Mouse (Mus musculus): Measurements from ENCODE around the gene Tada3. TPM values are rescaled to one million over a fixed set of nuclear protein-coding genes. Genes with fewer than 3 reads are reported as not detected.
"Not testable (repeated sequence)": the region's sequence is repeated elsewhere in the genome, so short reads cannot be mapped to it uniquely, and the experiment has no call there.

The Tada3 gene
- total RNA-seq, 2 experiments from 2014 or later = 50.1 to 53.2 TPM

DNA sequence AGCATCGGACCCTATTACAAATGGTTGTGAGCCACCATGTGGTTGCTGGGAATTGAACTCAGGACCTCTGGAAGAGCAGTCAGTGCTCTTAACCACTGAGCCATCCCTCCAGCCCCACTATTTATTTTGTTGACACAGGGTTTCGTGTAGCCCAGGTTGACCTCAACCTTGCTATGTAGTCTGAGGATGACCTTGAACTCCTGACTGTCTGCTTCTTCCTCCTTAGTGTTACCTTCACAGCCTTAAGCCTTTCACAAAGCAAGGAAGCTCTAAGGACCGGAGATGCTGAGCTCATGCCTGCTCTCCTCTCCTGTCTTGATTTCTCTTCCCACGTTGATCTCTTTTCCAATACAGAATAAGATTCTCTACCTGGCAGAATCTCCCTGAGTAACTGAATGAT lies 30.8 kb downstream of the Tada3 start:
- DNase-seq (ENCODE audit: extremely low spot score in 1 of 2, low spot score in 1 of 2) = no peak

DNA sequence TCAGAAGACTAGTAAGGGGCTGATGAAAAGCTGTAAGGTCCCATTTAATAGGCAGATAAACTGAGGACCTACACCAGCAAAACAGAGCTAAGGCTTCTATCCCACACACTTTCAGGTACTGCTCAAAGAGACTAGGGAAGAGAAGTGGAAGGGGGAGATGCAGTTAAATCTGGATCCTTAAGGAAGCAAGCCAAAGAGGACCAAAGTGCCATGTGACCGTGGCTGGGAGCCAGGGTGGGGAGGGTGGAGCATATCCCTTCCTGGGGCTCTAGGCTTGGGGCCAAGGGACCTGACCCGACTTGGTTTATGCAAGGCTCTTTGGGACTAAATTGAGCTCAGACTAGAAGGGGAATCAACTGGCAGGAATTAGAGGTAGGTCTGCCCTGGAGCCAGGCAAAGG lies 33.4 kb downstream of the Tada3 start:
- no peak for DNase-seq (ENCODE audit: extremely low spot score in 1 of 2, low spot score in 1 of 2)

DNA sequence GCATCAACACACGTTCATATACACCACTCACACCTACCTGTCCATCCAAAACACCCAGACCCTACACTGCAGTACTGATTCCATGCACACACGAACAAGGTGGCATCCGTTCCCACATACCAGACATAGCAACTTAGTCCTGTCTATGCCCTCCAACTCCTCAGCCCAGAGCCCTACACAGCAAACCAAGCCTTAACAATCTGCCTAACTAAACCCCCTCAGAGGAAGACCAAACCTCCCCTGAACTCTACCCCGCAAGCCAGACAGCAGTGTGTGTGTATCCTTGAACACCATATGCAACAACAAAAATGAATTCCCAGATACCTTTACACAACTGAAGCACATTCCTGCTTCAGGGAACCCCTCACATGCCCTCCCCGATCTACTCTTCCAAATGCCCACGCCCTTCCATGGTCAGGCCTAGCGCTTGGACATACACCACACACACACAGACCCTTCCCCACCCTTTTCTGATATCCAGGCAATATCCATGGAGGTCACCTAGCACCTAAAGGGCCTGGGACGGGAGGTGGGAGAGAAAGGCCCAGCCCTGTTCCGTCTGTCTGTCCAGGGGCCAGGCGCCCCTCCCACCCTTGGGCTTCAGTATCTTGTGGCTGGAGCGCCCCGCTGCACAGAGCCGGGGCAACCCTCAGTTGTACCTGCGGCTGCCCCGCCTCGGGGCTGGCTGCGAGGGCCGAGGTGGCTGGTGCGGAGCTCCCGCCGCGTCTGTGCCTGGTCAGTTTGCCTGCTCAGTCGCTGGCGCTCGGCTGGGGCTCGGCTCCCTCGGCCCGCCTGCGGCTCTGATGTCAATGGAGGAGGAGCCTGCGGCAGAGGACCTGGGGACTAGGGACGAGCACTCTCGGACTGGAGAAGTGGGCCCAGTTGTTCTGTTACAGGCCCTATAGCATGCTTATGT lies 34.2 kb downstream of the Tada3 start, which contains the start of gene Camk1:
Camk1 (minus strand) TSS at position 808 of the 916 bp plus-strand sequence.
- DNase-seq (ENCODE audit: extremely low spot score in 1 of 2, low spot score in 1 of 2) = peak; percentile 52 to 65

DNA sequence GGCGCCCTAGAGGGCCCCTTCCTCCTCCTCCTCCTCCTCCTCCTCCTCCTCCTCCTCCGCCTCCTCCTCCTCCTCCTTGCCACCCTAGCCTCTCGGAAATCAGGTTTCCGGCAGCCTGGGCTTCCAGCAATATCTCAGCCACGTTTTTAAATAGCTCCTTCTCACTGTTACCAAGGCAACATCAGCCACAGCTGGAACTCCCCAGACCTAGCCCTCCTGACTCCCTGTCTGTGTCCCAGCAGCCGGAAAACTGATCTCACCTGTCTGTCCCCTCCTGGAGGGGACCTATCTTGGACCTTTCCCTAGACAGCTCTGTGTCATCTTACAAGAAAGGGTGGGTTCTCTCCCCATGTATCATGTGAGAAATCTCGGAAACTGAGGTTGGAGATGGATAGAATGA lies 35.4 kb downstream of the Tada3 start:
- DNase-seq (ENCODE audit: extremely low spot score in 1 of 2, low spot score in 1 of 2) = no peak

DNA sequence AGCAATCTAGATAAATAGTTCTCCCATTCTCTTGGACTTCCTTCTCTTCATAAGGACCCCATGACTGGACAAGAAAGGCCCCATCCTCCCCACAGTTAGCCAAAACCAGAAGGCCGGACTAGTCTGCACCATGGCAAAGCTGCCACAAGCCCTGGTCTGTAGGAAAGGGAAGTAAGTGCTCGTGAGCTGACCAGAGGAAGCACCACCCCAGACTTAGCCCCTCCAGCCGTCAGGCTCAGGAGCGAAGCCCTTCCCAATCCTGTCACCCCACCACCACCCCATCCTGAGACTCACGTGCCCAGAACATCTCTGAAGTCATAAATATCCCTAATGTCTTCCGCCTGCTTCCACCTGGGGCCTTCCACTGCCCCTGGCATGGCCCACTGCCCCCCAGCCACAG lies 36.1 kb downstream of the Tada3 start:
- DNase-seq (ENCODE audit: extremely low spot score in 1 of 2, low spot score in 1 of 2) = no peak

DNA sequence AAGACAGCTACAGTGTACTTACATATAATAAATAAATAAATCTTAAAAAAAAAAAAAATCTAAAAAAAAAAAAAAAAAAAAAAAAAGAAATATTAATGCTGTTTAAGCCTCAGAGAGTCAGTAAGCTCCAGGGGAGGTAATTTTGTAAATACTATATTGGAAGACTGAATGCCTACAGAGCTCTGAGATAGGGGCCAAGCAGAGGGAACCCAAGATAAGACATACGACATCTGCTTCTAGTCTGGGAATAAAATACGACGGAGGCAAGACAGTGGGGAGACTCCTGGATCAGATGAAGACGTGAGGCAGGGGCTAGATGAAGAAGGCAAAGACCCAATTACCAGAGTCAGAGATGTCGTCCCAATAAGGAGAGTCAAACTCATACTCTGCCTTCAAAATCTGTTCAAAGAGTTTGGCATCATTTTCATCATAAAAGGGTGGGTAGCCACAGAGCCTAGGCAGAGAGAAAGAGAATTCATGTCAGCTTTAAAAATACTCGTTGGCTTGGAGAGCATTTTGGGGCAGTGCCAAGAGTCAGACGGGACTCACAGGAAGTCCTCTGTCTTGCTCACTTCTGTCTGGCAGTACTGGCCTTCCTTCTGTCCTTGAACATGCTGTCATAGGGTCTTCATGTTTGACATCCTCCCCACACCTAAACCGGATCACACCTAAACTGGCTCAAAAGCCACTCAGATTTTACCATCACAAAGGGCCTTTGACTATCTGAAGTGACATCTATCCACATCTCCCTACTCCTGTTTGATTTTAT lies 40.6 kb downstream of the Tada3 start:
- DNase-seq (ENCODE audit: extremely low spot score in 1 of 2, low spot score in 1 of 2) = no peak

DNA sequence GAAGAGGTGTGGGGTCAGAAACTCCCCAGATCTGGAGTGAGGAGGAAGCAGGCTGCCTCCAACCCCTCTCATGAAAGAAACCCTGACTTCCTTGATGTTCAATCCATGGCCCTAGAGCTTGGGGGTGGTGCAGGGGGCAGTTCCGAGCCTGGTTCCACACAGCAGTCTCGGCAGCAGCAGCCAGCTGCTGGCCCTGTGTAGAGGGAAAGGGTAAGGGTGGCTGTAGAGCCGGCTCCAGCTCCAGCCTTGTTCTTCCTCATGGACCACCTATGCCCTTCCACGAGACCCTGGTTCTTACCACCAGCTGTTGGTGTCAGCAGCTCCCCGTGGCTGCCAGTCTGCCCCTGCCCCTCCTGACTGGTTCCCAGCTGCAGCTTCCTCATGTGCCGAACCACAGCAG lies 43.5 kb downstream of the Tada3 start:
- no peak for DNase-seq (ENCODE audit: extremely low spot score in 1 of 2, low spot score in 1 of 2)

DNA sequence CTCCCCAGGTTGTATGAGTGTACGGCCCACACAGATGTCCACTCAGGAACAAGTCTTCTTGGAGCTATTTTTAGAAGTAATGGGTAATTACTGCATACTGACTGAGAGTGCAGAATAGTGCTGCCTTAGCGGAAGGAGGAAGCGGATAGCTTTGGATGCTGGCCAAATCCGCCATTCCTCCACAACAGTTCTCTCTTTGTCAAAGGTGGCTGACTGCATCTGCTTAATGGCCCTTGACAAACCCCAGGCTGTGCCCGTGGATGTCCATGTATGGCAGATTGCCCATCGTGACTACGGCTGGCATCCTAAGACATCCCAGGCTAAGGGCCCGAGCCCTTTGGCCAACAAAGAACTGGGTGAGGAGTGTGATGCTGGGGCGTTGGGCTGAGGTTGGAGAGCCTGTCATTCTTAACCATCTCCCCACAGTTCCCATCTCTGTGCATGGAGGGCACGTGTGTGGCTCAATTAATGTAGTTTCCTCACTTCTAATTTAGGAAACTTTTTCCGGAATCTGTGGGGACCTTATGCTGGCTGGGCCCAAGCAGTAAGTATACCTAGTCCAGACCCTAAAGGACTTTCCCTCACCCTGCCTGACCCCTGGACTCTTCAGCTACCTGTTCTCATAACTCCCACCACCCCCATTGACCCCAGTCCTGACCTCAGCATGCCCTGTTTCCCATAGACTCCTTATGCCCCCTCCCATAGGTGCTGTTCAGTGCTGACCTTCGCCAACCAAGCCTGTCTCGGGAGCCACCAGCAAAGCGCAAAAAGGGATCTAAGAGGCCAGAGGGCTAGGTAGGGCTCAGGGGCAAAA lies 44.3 kb downstream of the Tada3 start:
- peak in 1 of 2 experiments; percentile 53 for DNase-seq (ENCODE audit: extremely low spot score in 1 of 2, low spot score in 1 of 2)

DNA sequence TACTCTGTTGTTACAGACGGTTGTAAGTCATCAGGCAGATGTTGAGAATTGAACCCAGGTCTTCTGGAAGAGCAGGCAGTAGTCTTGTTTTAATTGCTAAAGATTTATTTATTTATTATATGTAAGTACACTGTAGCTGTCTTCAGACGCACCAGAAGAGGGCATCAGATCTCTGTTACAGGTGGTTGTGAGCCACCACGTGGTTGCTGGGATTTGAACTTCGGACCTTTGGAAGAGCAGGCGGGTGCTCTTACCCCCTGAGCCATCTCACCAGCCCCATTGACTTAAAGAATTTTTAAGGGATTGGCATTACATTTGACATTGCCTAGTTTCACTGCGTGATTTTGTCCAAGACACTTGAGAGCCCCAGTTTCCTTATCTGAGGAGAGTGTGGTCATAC lies 44.9 kb downstream of the Tada3 start:
- not testable (repeated sequence) for DNase-seq (ENCODE audit: extremely low spot score in 1 of 2, low spot score in 1 of 2)

DNA sequence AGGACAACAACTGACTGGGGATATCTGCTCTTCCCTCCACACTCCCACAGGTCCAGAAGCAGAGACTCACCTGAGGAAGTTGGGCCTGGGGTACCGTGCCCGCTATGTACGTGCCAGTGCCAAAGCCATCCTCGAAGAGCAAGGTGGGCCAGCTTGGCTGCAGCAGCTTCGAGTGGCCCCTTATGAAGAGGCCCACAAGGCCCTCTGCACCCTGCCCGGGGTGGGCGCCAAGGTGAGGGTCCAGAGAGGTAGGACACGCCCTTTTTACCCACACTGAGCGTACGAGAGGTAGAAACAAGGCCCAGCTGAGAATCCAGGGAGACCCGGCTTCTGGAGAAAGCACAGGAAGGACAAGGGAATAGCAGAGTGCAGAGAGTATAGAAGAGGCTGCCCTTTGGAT lies 46.0 kb downstream of the Tada3 start:
- DNase-seq (ENCODE audit: extremely low spot score in 1 of 2, low spot score in 1 of 2) = no peak

DNA sequence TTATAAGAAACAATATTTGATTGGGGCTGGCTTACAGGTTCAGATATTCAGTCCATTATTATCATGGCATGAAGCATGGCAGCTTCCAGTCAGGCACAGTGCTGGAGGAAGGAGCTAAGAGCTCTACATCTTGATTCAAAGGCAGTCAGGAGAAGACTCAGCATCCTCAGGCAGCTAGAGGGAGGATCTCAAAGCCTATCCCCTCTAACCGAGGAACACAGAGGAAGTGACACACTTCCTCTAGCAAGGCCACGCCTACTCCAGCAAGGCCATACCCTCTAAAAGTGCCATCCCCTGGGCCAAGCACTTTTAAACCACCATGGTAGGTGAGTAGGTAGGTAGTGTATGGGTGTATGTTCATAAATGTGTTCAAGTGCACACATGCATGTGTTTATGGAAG lies 47.1 kb downstream of the Tada3 start:
- DNase-seq (ENCODE audit: extremely low spot score in 1 of 2, low spot score in 1 of 2) = no peak

DNA sequence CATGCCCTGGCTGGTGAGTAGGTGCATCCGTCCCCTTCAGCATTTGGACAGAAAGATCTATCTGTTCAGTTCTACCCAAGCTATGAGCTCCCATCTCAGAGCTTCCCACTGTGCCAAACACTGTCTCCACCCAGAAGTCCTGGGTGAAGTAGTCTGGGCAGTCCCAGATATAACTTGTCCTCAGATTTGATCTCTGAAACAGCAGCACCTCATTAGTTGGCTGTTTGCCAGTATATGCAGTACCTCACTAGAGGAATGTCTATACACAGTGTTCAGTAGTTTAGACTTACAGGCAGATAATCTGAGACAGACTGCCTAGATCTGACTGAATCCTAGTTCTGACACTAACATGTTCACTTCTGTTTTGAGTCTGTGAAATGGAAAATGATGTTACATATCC lies 48.3 kb downstream of the Tada3 start:
- no peak for DNase-seq (ENCODE audit: extremely low spot score in 1 of 2, low spot score in 1 of 2)

DNA sequence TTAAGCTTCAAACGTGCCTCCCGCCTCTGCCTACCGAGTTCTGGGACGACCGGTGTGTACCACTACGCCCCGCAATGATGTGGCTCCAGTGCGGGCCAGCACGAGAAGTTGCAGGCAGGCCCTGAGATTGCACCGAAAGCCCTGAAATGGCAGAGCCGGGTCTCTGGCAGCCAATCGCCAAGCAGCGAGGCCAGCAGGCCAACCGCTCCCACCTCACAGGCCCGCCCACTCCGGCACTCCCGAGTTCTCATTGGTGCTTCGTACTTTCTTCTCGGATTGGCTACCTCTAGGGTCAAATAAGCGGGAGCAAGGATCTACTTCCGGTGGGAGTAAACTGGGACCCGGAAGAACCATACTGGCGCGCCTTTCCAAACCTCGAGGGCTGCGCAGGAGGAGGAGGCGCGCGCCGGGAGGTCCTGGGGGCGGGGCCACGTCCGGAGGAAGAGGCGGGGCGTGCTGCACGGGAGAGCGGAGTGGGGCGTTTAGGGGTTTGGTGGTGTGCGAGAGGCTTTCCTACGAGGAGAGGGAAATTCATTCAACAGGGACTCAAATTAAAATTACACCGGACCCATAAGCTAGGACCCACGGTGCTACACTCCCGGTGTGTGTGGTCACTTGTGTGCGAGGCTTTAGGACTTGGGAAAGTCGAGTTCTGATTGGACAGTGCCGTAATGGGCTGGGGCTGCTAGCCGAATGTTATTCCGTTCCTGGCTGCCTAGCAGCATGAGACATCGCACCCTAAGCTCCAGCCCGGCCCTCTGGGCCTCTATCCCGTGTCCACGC lies 51.0 kb downstream of the Tada3 start, which contains the start of gene Ogg1:
Ogg1 (plus strand) TSS at position 440 of the 783 bp plus-strand sequence.
- DNase-seq (ENCODE audit: extremely low spot score in 1 of 2, low spot score in 1 of 2) = peak; percentile 80 to 85

Small RNA genes within 50 kb of the gene (microRNA-seq; reads per million reads assigned to microRNA genes)
- gene Gm24387 = 0 reads per million in 2 experiments

Other genes with a start within 250 kb of the Tada3 start
- gene Lhfpl4, start 182.5 kb downstream of the Tada3 start, total RNA-seq (2021) = 10 to 100 TPM; 73.2 to 84.9 TPM
- 10 to 100 TPM; 15.7 to 17.3 TPM for gene Mtmr14, start 140.0 kb downstream of the Tada3 start, total RNA-seq (2021)
- gene Cpne9, start 95.6 kb downstream of the Tada3 start, total RNA-seq (2021) = 10 to 100 TPM; 17.5 to 18.9 TPM
- 10 to 100 TPM; 32.2 to 35.1 TPM for gene Brpf1, start 70.7 kb downstream of the Tada3 start, total RNA-seq (2021)
- 1 to 10 TPM; 7.8 to 8.2 TPM for gene Ogg1, start 50.9 kb downstream of the Tada3 start, total RNA-seq (2021)
- gene Camk1, start 33.9 kb downstream of the Tada3 start, total RNA-seq (2021) = 10 to 100 TPM; 46.7 to 51.6 TPM
- 100 to 1,000 TPM; 320 to 364 TPM for gene Arpc4, start 232 bp upstream of the Tada3 start, total RNA-seq (2021)
- 10 to 100 TPM; 13.1 to 20.7 TPM for gene Ttll3, start 11.4 kb upstream of the Tada3 start, total RNA-seq (2021)
- 10 to 100 TPM; 32.7 to 32.9 TPM for gene Rpusd3, start 41.5 kb upstream of the Tada3 start, total RNA-seq (2021)
- gene Cidec, start 57.9 kb upstream of the Tada3 start, total RNA-seq (2021) = not detected
- 10 to 100 TPM; 42.8 to 48.0 TPM for gene Jagn1, start 64.7 kb upstream of the Tada3 start, total RNA-seq (2021)
- gene Il17re, start 80.6 kb upstream of the Tada3 start, total RNA-seq (2021) = under 1 TPM; 0.22 to 0.52 TPM
- 1 to 10 TPM; 6.0 to 6.3 TPM for gene Il17rc, start 93.5 kb upstream of the Tada3 start, total RNA-seq (2021)
- gene Creld1, start 105.4 kb upstream of the Tada3 start, total RNA-seq (2021) = 100 to 1,000 TPM; 104 to 117 TPM
- 10 to 100 TPM; 54.7 to 57.0 TPM for gene Prrt3, start 124.0 kb upstream of the Tada3 start, total RNA-seq (2021)
- gene Emc3, start 153.8 kb upstream of the Tada3 start, total RNA-seq (2021) = 10 to 100 TPM; 76.8 to 85.4 TPM
- gene Fancd2, start 153.8 kb upstream of the Tada3 start, total RNA-seq (2021) = 1 to 10 TPM; 1.4 to 2.3 TPM
- gene Fancd2os, start 222.8 kb upstream of the Tada3 start, total RNA-seq (2021) = under 1 TPM; 0.20 to 0.80 TPM
- gene Brk1, start 226.9 kb upstream of the Tada3 start, total RNA-seq (2021) = 100 to 1,000 TPM; 228 to 246 TPM
- 10 to 100 TPM; 47.3 to 52.3 TPM for gene Vhl, start 246.1 kb upstream of the Tada3 start, total RNA-seq (2021)

Measured in layer of hippocampus, postnatal 25 days (tissue).